8 mouse cellular contexts compared by ENCODE assay signal in genomic region chr7:123368778-123369746, GRCm38 (mm10). TPM values are rescaled to one million over a fixed set of nuclear protein-coding genes. Genes with fewer than 3 reads are reported as not detected.
DNase-seq lines count a peak whose midpoint lies in the region; ATAC-seq and TF ChIP-seq lines count a peak whose summit lies in the region.

No protein-coding gene starts in this region.

- in situ Hi-C loops in ES-E14 (cut with MboI; ENCODE audit: low sequenced_read_pairs in 2 of 2, unreplicated experiment in 2 of 2), result no loop called here

- H3K4me3 ChIP-seq in heart, embryonic 10.5 days, result peak overlapping the region; percentile 66
- peak overlapping the region; percentile 84 to 87 for H3K4me3 ChIP-seq in ES-E14 (ENCODE audit: insufficient read depth in 1 of 2, low read depth in 1 of 2, low read length in 2 of 2, poor library complexity in 1 of 2, severe bottlenecking in 1 of 2)
- peak overlapping the region; percentile 76 for H3K4me3 ChIP-seq in embryonic facial prominence, embryonic 11.5 days (ENCODE audit: low read depth, low read length)
- peak overlapping the region; percentile 79 for H3K4me3 ChIP-seq in heart, postnatal 0 days (ENCODE audit: low read depth, low read length)
- peak overlapping the region; percentile 83 for H3K4me3 ChIP-seq in limb, embryonic 15.5 days

- H3K4me2 ChIP-seq in embryonic facial prominence, embryonic 11.5 days (ENCODE audit: low read depth, low read length), result peak overlapping the region; percentile 81
- peak overlapping the region; percentile 87 for H3K4me2 ChIP-seq in heart, postnatal 0 days (ENCODE audit: low read depth, low read length)
- peak overlapping the region; percentile 83 for H3K4me2 ChIP-seq in limb, embryonic 15.5 days

- no peak for TF ChIP-seq CTCF in heart, postnatal 0 days (IDR thresholded peaks at IDR 0.05; ENCODE audit: low read depth)

- no peak for TF ChIP-seq EP300 in heart, postnatal 0 days (IDR thresholded peaks at IDR 0.05; ENCODE audit: low read depth)

- no peaks in the 10 kb centered on the region for H3K36me3 ChIP-seq in heart, embryonic 10.5 days
- H3K36me3 ChIP-seq in ES-E14 (ENCODE audit: control insufficient read depth, insufficient read depth, low read length, poor library complexity, severe bottlenecking), result no peaks in the 10 kb centered on the region
- H3K36me3 ChIP-seq in embryonic facial prominence, embryonic 11.5 days (replicated peaks; ENCODE audit: control insufficient read depth, insufficient read depth, low read depth, low read length), result no peaks in the 10 kb centered on the region
- no peaks in the 10 kb centered on the region for H3K36me3 ChIP-seq in heart, postnatal 0 days (replicated peaks; ENCODE audit: control insufficient read depth, insufficient read depth, low read length)
- no peaks in the 10 kb centered on the region for H3K36me3 ChIP-seq in limb, embryonic 15.5 days

- no peaks in the 10 kb centered on the region for H3K9me3 ChIP-seq in heart, embryonic 10.5 days
- H3K9me3 ChIP-seq in ES-E14 (ENCODE audit: control insufficient read depth, insufficient read depth, low read depth, low read length), result no peaks in the 10 kb centered on the region
- no peaks in the 10 kb centered on the region for H3K9me3 ChIP-seq in embryonic facial prominence, embryonic 11.5 days (replicated peaks; ENCODE audit: control insufficient read depth, low read length)
- H3K9me3 ChIP-seq in heart, postnatal 0 days (replicated peaks; ENCODE audit: control insufficient read depth, low read length), result no peaks in the 10 kb centered on the region
- H3K9me3 ChIP-seq in limb, embryonic 15.5 days, result no peaks in the 10 kb centered on the region

- no peaks in the 10 kb centered on the region for H3K27me3 ChIP-seq in heart, embryonic 10.5 days (ENCODE audit: insufficient read depth, poor library complexity, severe bottlenecking)
- H3K27me3 ChIP-seq in embryonic facial prominence, embryonic 11.5 days (ENCODE audit: control insufficient read depth, insufficient read depth, low read length), result no peaks in the 10 kb centered on the region
- no peaks in the 10 kb centered on the region for H3K27me3 ChIP-seq in heart, postnatal 0 days (ENCODE audit: control insufficient read depth, insufficient read depth, low read length)
- no peaks in the 10 kb centered on the region for H3K27me3 ChIP-seq in limb, embryonic 15.5 days

- peak; percentile 58 for ATAC-seq in embryonic facial prominence, embryonic 11.5 days (replicated peaks; ENCODE audit: insufficient number of reproducible peaks, low FRiP score, low TSS enrichment, low read depth)
- peak; percentile 35 for ATAC-seq in heart, postnatal 0 days (ENCODE audit: insufficient read depth, low read depth)
- ATAC-seq in limb, embryonic 15.5 days (ENCODE audit: insufficient number of reproducible peaks, low FRiP score, low TSS enrichment, low read depth), result peak; percentile 67

- WGBS in heart, embryonic 10.5 days, result 2% methylated on average over 51 of the region's 51 CpGs
- 5% methylated on average over 35 of the region's 51 CpGs for WGBS in embryonic facial prominence, embryonic 11.5 days
- 2% methylated on average over 38 of the region's 51 CpGs for WGBS in heart, postnatal 0 days
- WGBS in limb, embryonic 15.5 days, result under 1% methylated on average over 47 of the region's 51 CpGs

- H3K9ac ChIP-seq in ES-E14 (ENCODE audit: insufficient read depth, low read depth, low read length, poor library complexity, severe bottlenecking), result peak overlapping the region; percentile 81
- H3K9ac ChIP-seq in embryonic facial prominence, embryonic 11.5 days (replicated peaks; ENCODE audit: low read length), result peak overlapping the region; percentile 86
- peak overlapping the region; percentile 82 for H3K9ac ChIP-seq in heart, postnatal 0 days (replicated peaks; ENCODE audit: low read depth, low read length)
- peak overlapping the region; percentile 78 for H3K9ac ChIP-seq in limb, embryonic 15.5 days

- peak overlapping the region; percentile 96 for H3K27ac ChIP-seq in heart, embryonic 10.5 days
- peak overlapping the region; percentile 43 for H3K27ac ChIP-seq in ES-E14 (ENCODE audit: insufficient read depth, low read depth, low read length, poor library complexity, severe bottlenecking)
- H3K27ac ChIP-seq in embryonic facial prominence, embryonic 11.5 days (replicated peaks; ENCODE audit: low read depth, low read length), result peak overlapping the region; percentile 91
- peak overlapping the region; percentile 83 for H3K27ac ChIP-seq in heart, postnatal 0 days (ENCODE audit: low read depth)
- peak overlapping the region; percentile 91 for H3K27ac ChIP-seq in limb, embryonic 15.5 days

- peak; percentile 88 for DNase-seq in heart, embryonic 10.5 days (ENCODE audit: low spot score)
- no peak for DNase-seq in heart, adult 11 months
- DNase-seq in ES-E14 (ENCODE audit: low read depth, low spot score), result no peak
- peak; percentile 66 for DNase-seq in embryonic facial prominence, embryonic 11.5 days (ENCODE audit: low spot score)
- DNase-seq in heart, postnatal 0 days (ENCODE audit: low spot score), result peak; percentile 22
- peak; percentile 64 for DNase-seq in naive thymus-derived CD4-positive, alpha-beta T cell, adult 2 months (ENCODE audit: low read depth)
- DNase-seq in c-Kit-positive CD71-positive TER-119-positive erythroid progenitor cells, embryonic 14.5 days (ENCODE audit: low spot score), result no peak

- peaks cover 45% of the 10 kb centered on the region for H3K4me1 ChIP-seq in heart, embryonic 10.5 days
- peaks cover 2 to 5% of the 10 kb centered on the region in 2 experiments; a peak in 3 of 4 replicates for H3K4me1 ChIP-seq in ES-E14 (ENCODE audit: control insufficient read depth in 2 of 2, insufficient read depth in 2 of 2, low read length in 2 of 2, poor library complexity in 1 of 2)
- H3K4me1 ChIP-seq in embryonic facial prominence, embryonic 11.5 days (ENCODE audit: control insufficient read depth, insufficient read depth, low read length), result peaks cover 5% of the 10 kb centered on the region
- H3K4me1 ChIP-seq in heart, postnatal 0 days (ENCODE audit: control insufficient read depth, insufficient read depth), result peaks cover 22% of the 10 kb centered on the region
- H3K4me1 ChIP-seq in limb, embryonic 15.5 days, result peaks cover 41% of the 10 kb centered on the region

TF ChIP-seq in ES-E14, 5 proteins besides CTCF, POLR2A, EP300 and RAD21:
- TF ChIP-seq MAFK (IDR thresholded peaks at IDR 0.05; ENCODE audit: insufficient read depth, low read depth, low read length) (no peak), CHD2 (IDR thresholded peaks at IDR 0.05; ENCODE audit: low read depth, low read length) (no peak), ZNF384 (IDR thresholded peaks at IDR 0.05; ENCODE audit: low read depth, low read length) (no peak), ZC3H11A (IDR thresholded peaks at IDR 0.05; ENCODE audit: borderline replicate concordance, low read depth, low read length) (no peak), HCFC1 (IDR thresholded peaks at IDR 0.05; ENCODE audit: borderline replicate concordance, insufficient read depth, low read length) (no peak)

RNA-seq across cellular contexts. Expression of gene Lcmt1, which starts 0.5 kb away (rescaled TPM):
- polyA plus RNA-seq in heart, embryonic 10.5 days (2016; fragmentation: Nextera tagmentation; extraction: Ambion mirVana), result 42.7 and 50.2 TPM in 2 replicates
- total RNA-seq in ES-E14 (2012; rRNA removed), result 29.6 and 31.8 TPM in 2 replicates
- 68.7 and 74.1 TPM in 2 replicates for polyA plus RNA-seq in embryonic facial prominence, embryonic 11.5 days (2014; fragmentation: Nextera tagmentation; extraction: Ambion mirVana)
- total RNA-seq in heart, postnatal 0 days (2014; rRNA removed; ENCODE audit: low replicate concordance), result 12.4 and 14.7 TPM in 2 replicates
- 36.2 and 38.6 TPM in 2 replicates for polyA plus RNA-seq in heart, postnatal 0 days (2015; fragmentation: Nextera tagmentation; extraction: Ambion mirVana)
- polyA plus RNA-seq in limb, embryonic 15.5 days (2015; fragmentation: Nextera tagmentation; extraction: Ambion mirVana), result 41.1 and 42.8 TPM in 2 replicates

RNA-seq across cellular contexts. Expression of gene Arhgap17, which starts 0.7 kb away (rescaled TPM):
- polyA plus RNA-seq in heart, embryonic 10.5 days (2016; fragmentation: Nextera tagmentation; extraction: Ambion mirVana), result 24.0 and 27.0 TPM in 2 replicates
- 9.5 and 9.8 TPM in 2 replicates for total RNA-seq in ES-E14 (2012; rRNA removed)
- 26.8 and 27.1 TPM in 2 replicates for polyA plus RNA-seq in embryonic facial prominence, embryonic 11.5 days (2014; fragmentation: Nextera tagmentation; extraction: Ambion mirVana)
- total RNA-seq in heart, postnatal 0 days (2014; rRNA removed; ENCODE audit: low replicate concordance), result 8.9 and 11.4 TPM in 2 replicates
- polyA plus RNA-seq in heart, postnatal 0 days (2015; fragmentation: Nextera tagmentation; extraction: Ambion mirVana), result 6.4 and 7.1 TPM in 2 replicates
- polyA plus RNA-seq in limb, embryonic 15.5 days (2015; fragmentation: Nextera tagmentation; extraction: Ambion mirVana), result 19.6 and 21.9 TPM in 2 replicates

Comparison
In these comparisons a context has a peak if more than half of its experiments do, and no peak if none do; other contexts are left out.
1. DNase-seq: peak in heart, embryonic 10.5 days (single experiment), embryonic facial prominence, embryonic 11.5 days (single experiment), heart, postnatal 0 days (single experiment) and naive thymus-derived CD4-positive, alpha-beta T cell, adult 2 months (single experiment); none in heart, adult 11 months (single experiment), ES-E14 (single experiment) and c-Kit-positive CD71-positive TER-119-positive erythroid progenitor cells, embryonic 14.5 days (single experiment).
2. H3K27ac ChIP-seq: peak in every context shown above with its lines; median percentile 96 in heart, embryonic 10.5 days; 91 in embryonic facial prominence, embryonic 11.5 days; 91 in limb, embryonic 15.5 days; 83 in heart, postnatal 0 days; 43 in ES-E14.
3. Peak in every context shown above with its lines, with median percentiles within 50 percentile points of each other: H3K4me3 ChIP-seq, H3K9ac ChIP-seq, ATAC-seq and H3K4me2 ChIP-seq.